Mouse (Mus musculus): ENCODE measurements around the gene 5530401A14Rik.

Gene 5530401A14Rik

DNA sequence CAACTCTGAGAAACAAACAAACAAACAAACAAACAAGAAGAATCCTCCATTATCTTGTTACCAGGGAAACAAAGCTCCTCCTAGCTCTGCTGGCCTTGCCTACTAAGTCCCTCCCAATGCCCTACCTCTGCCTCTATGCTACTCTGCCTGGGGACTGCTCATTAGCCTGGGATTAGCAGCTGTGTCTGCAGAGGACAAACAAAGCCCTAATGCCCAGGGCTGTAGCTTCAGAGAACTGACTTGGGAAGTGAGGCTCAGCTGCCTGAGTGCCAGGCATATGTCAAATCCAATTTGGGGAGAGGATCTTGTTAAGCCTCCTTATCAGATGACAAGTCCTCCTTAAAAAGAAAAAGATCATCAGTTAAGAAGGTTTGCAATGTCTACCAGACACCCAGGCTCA is 65.9 kb downstream of the 5530401A14Rik start:
- in situ Hi-C loops (cut with MboI; ENCODE audit: low sequenced_read_pairs): no loop called here

GRCm38 (mm10) chr11:81937516-81937915 is 77.0 kb downstream of the 5530401A14Rik start:
- in situ Hi-C loops (cut with MboI; ENCODE audit: low sequenced_read_pairs): no loop called here

- in situ Hi-C loops (cut with MboI; ENCODE audit: low sequenced_read_pairs): no loop called here
Observed at GRCm38 (mm10) chr11:81940988-81941387, 80.5 kb downstream of the 5530401A14Rik start.

DNA sequence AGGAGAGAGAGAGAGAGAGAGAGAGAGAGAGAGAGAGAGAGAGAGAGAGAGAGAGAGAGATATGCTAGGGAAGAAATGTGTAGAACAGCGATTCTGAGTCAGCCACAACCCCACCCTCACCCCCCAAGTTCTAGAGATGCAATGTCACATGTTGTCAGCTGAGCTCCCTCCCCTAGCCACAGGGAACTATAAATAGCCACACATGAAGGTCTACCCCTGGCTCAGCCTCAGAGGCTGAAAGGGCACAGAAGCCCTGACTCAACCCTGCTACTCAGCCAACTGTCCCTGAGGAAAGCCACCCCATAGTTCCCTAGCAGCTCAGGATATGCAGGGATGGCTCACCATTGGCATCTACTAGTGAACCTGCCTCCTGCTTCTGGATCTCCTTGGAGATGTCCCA is 81.7 kb downstream of the 5530401A14Rik start:
- in situ Hi-C loops (cut with MboI; ENCODE audit: low sequenced_read_pairs): no loop called here

Measured in CH12F3 (cell line).